Mouse (Mus musculus) neural tube, embryonic 12.5 days (tissue): ENCODE results near the gene Map1lc3a. TPM values are rescaled to one million over a fixed set of nuclear protein-coding genes. Genes with fewer than 3 reads are reported as not detected.

ENCODE experiments used
- ATAC-seq: fragments of 200-750 bp; cut with Nextera tagmentation; 2 replicates; pipeline ENCODE4 v1.8.0; 2017; ENCODE audit warnings: low read depth, mild to moderate bottlenecking, moderate TSS enrichment, moderate library complexity; ENCODE audit not compliant: low FRiP score
- H3K27ac ChIP-seq: fragments of 300-500 bp; sonication (generic); 2 replicates; pipeline ENCODE4 v1.5.1; 2016
- H3K27me3 ChIP-seq: fragments of 300-500 bp; sonication (generic); replicated peaks from 2 replicates; pipeline ENCODE4 v1.6.1; 2016; ENCODE audit warnings: mild to moderate bottlenecking
- H3K36me3 ChIP-seq: fragments of 300-500 bp; sonication (generic); 2 replicates; pipeline ENCODE4 v1.6.1; 2016; ENCODE audit warnings: mild to moderate bottlenecking
- H3K4me1 ChIP-seq: fragments of 300-500 bp; sonication (generic); 2 replicates; pipeline ENCODE4 v1.6.1; 2016
- H3K4me2 ChIP-seq: fragments of 300-500 bp; sonication (generic); replicated peaks from 2 replicates; pipeline ENCODE4 v1.6.1; 2016; ENCODE audit warnings: mild to moderate bottlenecking
- H3K4me3 ChIP-seq: fragments of 300-500 bp; sonication (generic); 2 replicates; pipeline ENCODE4 v1.5.1; 2016
- H3K9ac ChIP-seq: fragments of 300-500 bp; sonication (generic); 2 replicates; pipeline ENCODE4 v1.6.1; 2016; ENCODE audit warnings: mild to moderate bottlenecking
- H3K9me3 ChIP-seq: fragments of 300-500 bp; sonication (generic); 2 replicates; pipeline ENCODE4 v1.6.1; 2016; ENCODE audit warnings: mild to moderate bottlenecking
- WGBS: fragments of 180-500 bp; shearing (Covaris S2); methylation state at CpG from one replicate; pipeline ENCODE4 v1.1.7; 2016; 5-methylcytosine and 5-hydroxymethylcytosine counted together
- polyA plus RNA-seq: library from polyadenylated mRNA; unstranded; fragments of >200 nt; fragmentation: Nextera tagmentation; extraction: Ambion mirVana; gene quantifications from 2 replicates; pipeline ENCODE4 v1.2.1, GENCODE M21; 2016

Gene Map1lc3a
- polyA plus RNA-seq, 1 experiment from 2014 or later: 275 TPM

DNA sequence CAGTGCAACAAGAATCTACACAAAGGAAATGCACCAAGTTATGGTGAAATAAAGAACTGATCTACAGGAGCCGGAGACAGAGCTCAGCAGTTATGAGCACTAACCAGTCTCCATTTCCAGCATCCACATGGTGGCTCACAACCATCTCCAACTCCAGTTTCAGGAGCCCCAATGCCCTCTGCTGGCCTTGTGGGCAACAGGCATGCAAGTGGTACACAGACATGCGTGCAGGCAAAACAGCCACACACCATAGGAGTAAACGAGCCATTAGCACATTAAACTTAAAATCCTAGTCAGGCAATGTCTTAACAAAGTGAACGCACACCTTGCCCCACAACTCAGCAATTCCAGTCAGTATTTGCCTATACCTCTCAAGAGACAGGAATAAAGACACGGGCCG, 4.1 kb upstream of the Map1lc3a start:
- ATAC-seq: no peak
- Histone ChIP-seq H3K27ac (no peak overlapping the region), H3K4me1 (peaks cover 6% of the 10 kb centered on the region), H3K9ac (no peak overlapping the region), H3K4me2 (no peak overlapping the region), H3K4me3 (no peak overlapping the region), H3K9me3 (no peaks in the 10 kb centered on the region), H3K27me3 (no peaks in the 10 kb centered on the region), H3K36me3 (no peaks in the 10 kb centered on the region)
- 85% methylated on average over 6 of the region's 6 CpGs for WGBS

DNA sequence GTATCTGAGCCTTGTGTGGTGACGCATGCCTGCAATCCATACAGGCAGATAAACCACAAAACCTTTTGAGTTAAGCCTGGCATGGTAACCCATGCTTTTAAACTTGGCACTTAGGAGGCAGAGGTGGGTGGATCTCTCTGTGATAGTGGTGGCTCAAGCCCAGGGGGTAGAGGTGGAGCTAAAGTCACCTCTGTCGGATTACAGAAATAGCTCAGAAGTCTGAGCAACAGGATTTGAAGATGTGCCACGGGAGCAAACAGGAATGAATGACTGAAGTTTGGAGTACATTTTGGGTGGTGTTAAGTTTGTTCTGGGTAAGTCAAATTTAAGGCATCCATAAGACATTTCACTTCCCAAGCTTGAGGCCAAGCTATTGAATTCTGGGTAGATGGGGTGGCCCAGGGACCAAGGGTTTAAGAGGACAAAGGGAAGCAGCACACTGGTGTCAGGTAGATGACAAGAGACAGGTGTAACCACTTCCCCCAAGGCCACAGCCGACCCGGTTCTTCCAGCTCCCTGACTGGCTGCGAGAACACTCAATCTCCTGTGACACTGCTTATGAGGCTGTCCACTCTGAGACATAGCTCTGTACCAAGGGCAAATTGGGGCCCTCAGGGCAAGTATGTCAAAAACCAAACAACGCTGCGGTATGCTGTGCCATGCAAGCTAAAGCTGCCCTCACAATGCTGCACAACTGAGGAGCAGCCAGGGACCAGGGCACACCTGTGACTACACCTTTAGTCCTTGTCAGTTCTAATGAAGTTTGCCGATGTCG, 3.5 kb upstream of the Map1lc3a start:
- H3K9me3 ChIP-seq: no peaks in the 10 kb centered on the region
- 82% methylated on average over 10 of the region's 10 CpGs for WGBS

DNA sequence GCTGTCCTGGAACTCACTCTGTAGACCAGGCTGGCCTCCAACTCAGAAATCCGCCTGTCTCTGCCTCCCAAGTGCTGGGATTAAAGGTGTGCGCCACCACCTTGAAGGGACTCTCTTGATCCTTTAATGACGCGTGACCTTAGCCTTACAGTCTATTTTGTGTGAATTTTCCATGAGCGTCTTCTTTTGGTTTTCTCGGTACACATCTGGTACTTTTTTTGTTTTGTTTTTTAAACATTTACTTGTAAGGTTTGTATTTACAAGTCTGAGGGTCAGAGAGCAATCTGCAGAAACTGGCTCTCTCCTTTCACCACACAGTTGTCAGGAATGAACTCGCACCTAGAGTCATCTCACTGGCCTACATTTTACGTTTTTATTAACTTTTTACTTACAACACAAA, 2.5 kb upstream of the Map1lc3a start:
- H3K4me3 ChIP-seq: no peak overlapping the region
- no peak overlapping the region for H3K27ac ChIP-seq
- H3K9me3 ChIP-seq: no peaks in the 10 kb centered on the region
- H3K36me3 ChIP-seq: peaks cover 9% of the 10 kb centered on the region
- no peak for ATAC-seq
- H3K9ac ChIP-seq: no peak overlapping the region
- no peaks in the 10 kb centered on the region for H3K27me3 ChIP-seq
- WGBS: 89% methylated on average over 8 of the region's 8 CpGs
- peaks cover 15% of the 10 kb centered on the region for H3K4me1 ChIP-seq
- no peak overlapping the region for H3K4me2 ChIP-seq

More for the DNA sequence above, 3.5 kb upstream of the Map1lc3a start:
- H3K4me2 ChIP-seq: no peak overlapping the region
- H3K4me1 ChIP-seq: peaks cover 12% of the 10 kb centered on the region
- ATAC-seq: no peak
- no peak overlapping the region for H3K27ac ChIP-seq
- H3K27me3 ChIP-seq: no peaks in the 10 kb centered on the region
- no peak overlapping the region for H3K9ac ChIP-seq
- no peak overlapping the region for H3K4me3 ChIP-seq
- no peaks in the 10 kb centered on the region for H3K36me3 ChIP-seq

DNA sequence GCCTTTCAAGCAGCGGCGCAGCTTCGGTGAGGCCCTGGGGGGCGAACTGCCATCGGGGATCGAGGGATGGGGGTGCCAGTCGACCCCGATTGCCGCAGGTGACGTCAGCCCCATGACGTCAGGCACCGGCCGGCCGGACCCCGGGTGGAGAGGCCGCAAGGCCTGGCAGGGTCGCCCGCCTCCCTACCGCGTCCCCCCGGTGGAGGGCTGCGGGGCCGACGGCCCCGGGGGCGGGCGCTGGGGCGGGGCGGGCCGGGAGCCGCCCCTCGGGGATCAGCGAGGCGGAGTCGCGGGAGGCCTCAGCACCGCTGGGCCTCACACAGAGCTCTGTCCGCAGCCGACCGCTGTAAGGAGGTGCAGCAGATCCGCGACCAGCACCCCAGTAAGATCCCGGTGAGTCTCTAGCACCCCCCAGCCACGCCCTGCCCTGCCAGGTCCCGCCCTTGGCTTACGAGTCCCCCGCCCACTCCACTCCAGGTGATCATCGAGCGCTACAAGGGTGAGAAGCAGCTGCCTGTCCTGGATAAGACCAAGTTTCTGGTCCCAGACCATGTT, 601 bp downstream of the Map1lc3a start:
- peaks cover 9% of the 10 kb centered on the region for H3K36me3 ChIP-seq
- no peaks in the 10 kb centered on the region for H3K27me3 ChIP-seq
- peak overlapping the region; percentile 84 for H3K4me2 ChIP-seq
- ATAC-seq: peak; percentile 79
- peak overlapping the region; percentile 87 for H3K9ac ChIP-seq
- no peaks in the 10 kb centered on the region for H3K9me3 ChIP-seq
- peak overlapping the region; percentile 53; the same call in 1 of the 2 replicates for H3K27ac ChIP-seq
- H3K4me1 ChIP-seq: peaks cover 15% of the 10 kb centered on the region
- WGBS: under 1% methylated on average over 46 of the region's 49 CpGs
- peak overlapping the region; percentile 87 for H3K4me3 ChIP-seq

DNA sequence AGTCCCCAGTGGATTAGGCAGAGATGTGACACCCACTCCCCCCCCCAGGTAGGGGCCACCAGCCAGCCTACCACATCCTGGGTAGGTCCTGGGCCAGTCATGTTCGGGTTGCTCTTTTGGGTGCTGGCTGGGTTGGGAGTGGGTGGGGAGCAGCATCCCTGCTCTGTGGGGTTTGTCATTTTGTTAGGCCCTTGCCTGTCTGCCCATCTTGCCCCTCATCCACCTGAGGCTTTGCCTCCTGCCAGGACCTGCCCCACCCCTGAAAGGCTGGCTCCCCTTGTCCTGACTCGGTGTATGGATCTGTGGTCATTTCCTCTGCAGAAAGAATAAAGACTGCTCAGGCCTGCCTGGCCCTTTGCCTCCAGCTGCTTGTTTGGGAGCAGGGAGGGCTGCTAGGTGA, 1.6 kb downstream of the Map1lc3a start:
- peak overlapping the region; percentile 87; the same call in 1 of the 2 replicates for H3K4me3 ChIP-seq
- peak overlapping the region; percentile 84 for H3K4me2 ChIP-seq
- 85% methylated on average over 2 of the region's 2 CpGs for WGBS
- H3K9ac ChIP-seq: peak overlapping the region; percentile 87; the same call in 1 of the 2 replicates
- no peak overlapping the region for H3K27ac ChIP-seq
- H3K27me3 ChIP-seq: no peaks in the 10 kb centered on the region
- ATAC-seq: no peak
- H3K9me3 ChIP-seq: no peaks in the 10 kb centered on the region
- peaks cover 9% of the 10 kb centered on the region for H3K36me3 ChIP-seq
- H3K4me1 ChIP-seq: peaks cover 15% of the 10 kb centered on the region

DNA sequence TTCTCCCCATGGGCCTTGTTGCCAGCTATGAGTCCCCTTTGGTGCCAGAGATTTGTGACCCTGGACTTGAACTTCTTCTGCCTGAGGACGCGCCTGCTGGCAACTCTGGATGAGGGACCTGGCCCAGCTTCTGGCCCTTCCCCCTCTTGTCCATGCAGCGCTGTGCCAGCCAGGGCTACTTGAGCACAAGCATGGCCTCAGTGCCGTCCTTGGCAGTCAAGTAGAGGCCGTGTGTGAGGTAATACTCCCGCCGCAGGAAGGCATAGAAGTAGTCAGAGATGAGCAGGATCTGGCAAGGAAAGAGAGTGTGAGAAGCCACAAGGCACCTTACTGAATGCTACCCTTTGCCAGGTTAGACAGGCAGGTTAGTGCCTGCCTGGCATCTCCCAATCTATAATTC, 2.3 kb downstream of the Map1lc3a start:
- H3K4me3 ChIP-seq: no peak overlapping the region
- H3K36me3 ChIP-seq: peaks cover 9% of the 10 kb centered on the region
- no peak for ATAC-seq
- H3K4me2 ChIP-seq: no peak overlapping the region
- H3K9ac ChIP-seq: no peak overlapping the region
- H3K4me1 ChIP-seq: peaks cover 15% of the 10 kb centered on the region
- H3K27me3 ChIP-seq: no peaks in the 10 kb centered on the region
- H3K9me3 ChIP-seq: no peaks in the 10 kb centered on the region
- no peak overlapping the region for H3K27ac ChIP-seq
- 91% methylated on average over 7 of the region's 7 CpGs for WGBS

DNA sequence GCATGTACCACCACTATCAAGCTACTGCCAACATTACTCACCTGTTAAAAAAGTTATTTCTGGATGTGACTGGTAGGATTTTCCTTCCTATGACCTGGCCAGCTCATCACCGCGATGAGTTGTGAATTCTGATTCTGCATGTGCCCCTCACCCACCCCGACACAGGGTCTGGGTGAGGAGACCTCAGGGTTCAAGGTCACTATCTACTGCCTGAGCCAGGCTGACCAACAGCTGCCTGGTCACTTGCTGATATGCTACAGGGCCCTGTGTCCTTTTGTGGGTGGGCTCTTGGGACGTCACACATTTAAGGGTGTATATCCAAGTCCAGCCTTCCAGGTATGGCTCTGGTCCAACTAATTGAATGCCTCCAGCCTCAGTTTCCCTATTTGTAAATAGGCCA, 3.1 kb downstream of the Map1lc3a start:
- H3K4me2 ChIP-seq: no peak overlapping the region
- H3K4me3 ChIP-seq: no peak overlapping the region
- H3K4me1 ChIP-seq: peaks cover 15% of the 10 kb centered on the region
- no peak for ATAC-seq
- H3K27me3 ChIP-seq: no peaks in the 10 kb centered on the region
- H3K9me3 ChIP-seq: no peaks in the 10 kb centered on the region
- no peak overlapping the region for H3K9ac ChIP-seq
- H3K36me3 ChIP-seq: peaks cover 16% of the 10 kb centered on the region
- 91% methylated on average over 4 of the region's 4 CpGs for WGBS
- no peak overlapping the region for H3K27ac ChIP-seq

DNA sequence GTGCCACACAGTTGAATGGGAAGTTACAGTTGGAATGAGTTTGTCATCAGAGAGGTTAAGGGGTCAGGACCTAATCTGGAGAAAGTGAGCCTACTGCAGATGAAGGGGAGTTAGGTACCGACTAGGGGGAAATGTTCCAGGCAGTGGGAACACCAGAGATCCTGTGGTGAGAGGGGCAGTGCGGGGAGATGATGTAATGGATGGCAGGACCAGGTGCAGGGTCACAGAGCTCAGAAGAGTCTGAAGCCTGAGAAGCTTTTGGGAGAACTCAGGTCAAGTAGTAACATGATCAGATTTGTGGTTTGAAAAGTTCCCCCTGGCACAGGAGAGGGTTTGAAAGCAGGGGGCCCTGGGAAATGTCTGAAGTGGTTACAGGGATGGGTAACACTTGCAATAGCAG, 4.0 kb downstream of the Map1lc3a start:
- Histone ChIP-seq H3K36me3 (peaks cover 16% of the 10 kb centered on the region), H3K9me3 (no peaks in the 10 kb centered on the region), H3K4me1 (peaks cover 15% of the 10 kb centered on the region), H3K4me3 (no peak overlapping the region), H3K27ac (no peak overlapping the region), H3K9ac (no peak overlapping the region), H3K27me3 (no peaks in the 10 kb centered on the region), H3K4me2 (no peak overlapping the region)
- no peak for ATAC-seq
- 82% methylated on average over 2 of the region's 2 CpGs for WGBS

DNA sequence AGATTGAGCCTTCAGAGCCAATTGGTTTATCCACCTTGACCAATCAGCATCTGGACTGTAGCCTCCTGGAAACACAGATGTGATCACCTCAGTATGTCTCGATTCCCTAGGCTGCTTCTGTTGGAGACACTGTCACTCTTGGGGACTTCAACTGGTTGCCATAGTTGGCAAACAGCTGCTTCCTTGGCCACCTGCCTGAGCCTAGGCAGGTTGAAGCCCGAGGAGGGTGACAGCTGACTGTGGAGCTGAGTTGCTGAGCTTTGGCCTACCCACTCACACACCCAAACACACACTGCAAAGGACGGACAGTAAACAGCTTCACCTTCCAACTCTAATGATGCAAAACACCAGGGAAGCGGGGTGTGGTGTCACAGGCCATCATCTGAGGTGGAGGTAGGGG, 7.7 kb downstream of the Map1lc3a start:
- H3K4me2 ChIP-seq: no peak overlapping the region
- no peaks in the 10 kb centered on the region for H3K4me1 ChIP-seq
- ATAC-seq: no peak
- H3K9ac ChIP-seq: no peak overlapping the region
- no peak overlapping the region for H3K27ac ChIP-seq
- 90% methylated on average over 4 of the region's 4 CpGs for WGBS
- H3K4me3 ChIP-seq: no peak overlapping the region
- peaks cover 13% of the 10 kb centered on the region for H3K36me3 ChIP-seq
- no peaks in the 10 kb centered on the region for H3K9me3 ChIP-seq
- H3K27me3 ChIP-seq: no peaks in the 10 kb centered on the region

DNA sequence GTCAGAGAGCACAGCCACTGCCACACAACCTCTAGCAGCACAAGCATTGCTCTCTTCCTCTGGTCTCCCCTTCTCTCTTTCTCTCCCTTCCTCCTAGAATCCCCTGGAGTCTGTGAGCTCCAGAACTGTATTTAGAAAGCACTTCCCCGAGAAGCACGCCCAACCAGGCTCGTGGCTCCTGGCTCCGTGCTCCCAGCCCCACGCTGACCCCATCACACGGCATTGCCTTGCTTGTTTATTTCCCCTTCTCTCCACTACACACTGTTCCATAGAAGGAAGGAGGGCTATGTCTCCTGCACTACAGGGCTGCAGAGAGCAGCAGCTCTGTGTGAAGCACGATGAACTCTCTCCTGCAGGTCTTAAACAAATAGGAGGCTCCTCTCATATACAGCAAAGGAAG, 8.6 kb downstream of the Map1lc3a start:
- Histone ChIP-seq H3K27me3 (no peaks in the 10 kb centered on the region), H3K36me3 (peaks cover 14% of the 10 kb centered on the region), H3K9ac (no peak overlapping the region), H3K4me1 (no peaks in the 10 kb centered on the region), H3K4me2 (no peak overlapping the region), H3K27ac (no peak overlapping the region), H3K4me3 (no peak overlapping the region), H3K9me3 (no peaks in the 10 kb centered on the region)
- no peak for ATAC-seq
- WGBS: 82% methylated on average over 7 of the region's 7 CpGs

DNA sequence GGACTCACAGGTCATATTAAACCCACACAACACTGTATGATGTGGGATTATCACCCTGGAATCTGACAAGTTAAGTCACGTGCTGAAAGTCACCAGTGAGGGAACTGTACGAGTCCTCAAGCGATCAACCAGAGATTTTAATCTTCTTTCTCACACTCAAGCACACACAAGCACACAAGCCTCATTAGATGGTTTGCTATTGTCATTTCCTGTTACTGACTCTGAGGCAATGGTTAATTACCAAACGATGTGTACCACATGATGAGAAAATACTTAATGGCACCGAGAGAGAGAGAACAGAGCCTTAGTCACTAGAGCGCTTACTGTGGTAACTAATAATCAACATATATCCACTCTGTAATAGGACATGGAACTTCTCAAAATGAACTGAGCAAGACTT, 9.6 kb downstream of the Map1lc3a start:
- Histone ChIP-seq H3K4me2 (no peak overlapping the region), H3K36me3 (peaks cover 21% of the 10 kb centered on the region), H3K27ac (no peak overlapping the region), H3K4me3 (no peak overlapping the region), H3K27me3 (no peaks in the 10 kb centered on the region), H3K4me1 (no peaks in the 10 kb centered on the region), H3K9ac (no peak overlapping the region), H3K9me3 (no peaks in the 10 kb centered on the region)
- WGBS: 91% methylated on average over 6 of the region's 6 CpGs
- ATAC-seq: no peak

DNA sequence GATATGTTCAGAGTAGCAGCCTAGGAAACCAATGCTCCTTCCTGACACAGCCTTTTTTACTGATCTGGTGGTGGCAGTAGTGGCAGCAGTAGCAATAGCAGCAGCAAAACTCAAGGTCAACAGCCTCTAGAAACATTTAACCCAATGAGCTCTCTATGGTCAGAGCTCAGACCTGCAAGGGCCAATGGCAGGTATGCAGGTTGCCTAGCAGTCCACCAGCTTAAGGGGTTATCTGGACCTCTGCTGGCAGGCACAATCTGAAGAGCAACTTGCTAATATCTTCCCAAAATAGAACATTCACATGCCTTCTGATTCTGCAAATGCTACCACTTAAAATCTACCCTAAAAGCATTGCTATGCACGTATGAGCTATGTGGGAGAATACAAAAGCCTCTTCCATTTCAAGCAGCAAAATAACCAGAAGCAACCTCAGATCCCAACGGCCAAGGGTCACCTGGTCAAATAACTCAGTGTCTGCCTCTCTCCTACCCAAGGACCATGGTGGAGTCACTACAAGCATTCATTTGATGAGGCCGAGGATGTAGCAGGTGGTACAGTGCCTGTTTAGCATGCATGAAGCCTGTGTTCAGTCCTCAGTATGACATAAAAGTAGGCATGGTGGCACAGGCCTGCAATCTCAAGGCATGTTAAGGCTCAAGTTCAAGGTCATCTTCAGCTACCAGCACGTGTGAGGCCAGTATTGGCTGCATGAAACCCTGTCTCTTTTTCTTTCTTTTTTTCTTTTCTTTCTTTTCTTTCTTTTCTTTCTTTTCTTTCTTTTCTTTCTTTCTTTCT, 11.6 kb downstream of the Map1lc3a start:
- 88% methylated on average over 4 of the region's 4 CpGs for WGBS
- no peaks in the 10 kb centered on the region for H3K4me1 ChIP-seq
- peaks cover 39% of the 10 kb centered on the region for H3K36me3 ChIP-seq
- H3K27ac ChIP-seq: no peak overlapping the region
- no peaks in the 10 kb centered on the region for H3K27me3 ChIP-seq
- ATAC-seq: no peak
- H3K9ac ChIP-seq: no peak overlapping the region
- no peak overlapping the region for H3K4me3 ChIP-seq
- no peak overlapping the region for H3K4me2 ChIP-seq
- H3K9me3 ChIP-seq: no peaks in the 10 kb centered on the region
